Mouse (Mus musculus) layer of hippocampus, postnatal 25 days (tissue): ENCODE measurements around the gene Gm45717. TPM values are rescaled to one million over a fixed set of nuclear protein-coding genes. Genes with fewer than 3 reads are reported as not detected.
A peak's percentile ranks its signal among the peaks of the same experiment; 100 is the strongest.

Experiments used
- DNase-seq, 2 experiments: peaks; one replicate each; pipeline ENCODE4 v3.0.0; 2022; ENCODE audit warnings: mixed read lengths in 2 of 2, low spot score in 1 of 2; ENCODE audit errors: extremely low spot score in 1 of 2
- total RNA-seq, 2 experiments: library from RNA; stranded (reverse); gene quantifications; 2 replicates each; pipeline ENCODE4 v1.2.3; 2021

Gm45717 gene
- total RNA-seq, 2 experiments from 2014 or later: not detected

DNA sequence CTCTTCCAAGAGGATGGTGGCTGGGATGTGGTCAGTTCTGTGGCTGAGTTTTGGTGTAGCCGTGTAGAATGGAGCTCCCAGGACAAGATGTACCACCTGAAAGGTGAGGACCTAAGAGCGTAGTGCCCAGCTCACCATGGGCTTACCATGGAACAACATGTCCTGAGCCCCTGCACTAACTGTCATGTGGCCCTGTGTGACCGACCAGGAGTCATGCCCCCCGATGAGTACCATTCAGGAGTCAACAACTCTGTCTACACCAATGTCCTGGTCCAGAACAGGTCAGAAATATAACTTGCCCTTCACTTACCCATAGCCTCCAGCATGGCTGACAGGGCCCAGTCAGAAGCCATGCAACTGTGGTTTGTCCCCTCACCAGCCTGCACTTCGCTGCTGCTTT lies 10.5 kb downstream of the Gm45717 start:
- DNase-seq: no peak

GRCm38 (mm10) chr7:140944236-140944635 lies 11.5 kb downstream of the Gm45717 start:
- no peak for DNase-seq

DNA sequence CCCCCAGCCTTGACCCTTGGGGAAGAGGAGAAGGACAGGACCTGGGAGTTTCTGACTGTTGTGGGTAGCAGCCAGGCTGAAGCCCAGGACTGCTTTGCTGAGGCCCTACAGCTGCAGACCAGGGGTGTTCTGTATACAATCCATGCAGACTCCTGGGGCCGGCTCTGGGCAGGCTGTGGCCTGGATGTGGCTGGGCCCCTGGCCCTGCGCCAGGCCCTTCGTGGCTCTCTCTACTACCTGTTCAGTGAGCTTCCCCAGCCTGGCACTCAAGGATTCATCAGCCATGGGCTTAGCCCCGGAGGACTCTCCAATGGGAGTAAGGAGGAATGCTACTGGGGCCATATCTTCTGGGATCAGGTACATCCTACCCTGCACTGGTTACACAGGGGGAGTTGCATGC lies 12.4 kb downstream of the Gm45717 start:
- DNase-seq: no peak

- no peak for DNase-seq
Measured at GRCm38 (mm10) chr7:140942811-140943210, 12.9 kb downstream of the Gm45717 start.

GRCm38 (mm10) chr7:140942341-140942740 lies 13.4 kb downstream of the Gm45717 start:
- DNase-seq: no peak

DNA sequence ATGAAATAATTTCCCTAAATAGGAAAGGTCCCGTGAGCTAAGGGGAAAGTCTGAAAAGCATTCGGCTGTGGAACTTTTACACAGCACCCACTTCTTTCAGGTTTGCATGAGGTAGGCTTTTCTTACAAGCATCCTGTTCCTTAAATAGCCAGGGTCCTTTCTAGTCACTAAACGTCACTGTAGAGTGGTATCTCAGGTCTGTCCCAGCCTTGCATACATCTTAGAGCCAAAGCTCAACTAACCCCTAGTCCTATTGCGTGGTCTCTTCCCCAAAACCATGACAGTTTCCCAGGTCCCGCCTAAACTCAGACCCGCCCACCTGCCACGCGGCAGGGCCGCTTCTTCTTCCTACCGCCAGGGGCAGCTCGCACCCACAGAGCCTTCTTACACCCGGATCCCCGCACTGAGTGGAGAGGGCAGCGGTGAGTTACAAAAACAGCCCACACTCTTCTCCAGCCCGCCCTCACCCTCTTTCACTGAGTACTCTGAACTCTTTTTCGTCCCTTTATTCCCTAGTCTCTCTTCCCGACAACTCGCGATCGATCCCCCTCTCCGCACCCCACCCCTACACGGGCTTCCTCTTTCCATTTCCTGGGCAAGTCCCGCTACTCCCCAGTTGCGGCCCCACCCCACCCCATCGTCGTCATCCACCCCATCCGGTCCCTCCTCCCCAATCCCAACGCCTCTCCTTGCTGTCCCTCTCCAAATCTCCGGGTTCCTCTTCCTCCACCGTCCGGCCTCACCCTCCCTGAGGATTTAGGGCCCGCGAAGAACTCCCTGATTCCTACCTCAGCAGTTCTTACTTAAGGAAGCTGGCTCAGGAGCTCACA lies 14.3 kb downstream of the Gm45717 start, which contains the start of gene Pgghg:
TSS of gene Pgghg (plus strand) at position 170 of the 830 bp plus-strand sequence.
- DNase-seq: peak; percentile 38 to 52

- DNase-seq: no peak
Measured at GRCm38 (mm10) chr7:140939669-140940171, 16.0 kb downstream of the Gm45717 start.

GRCm38 (mm10) chr7:140938896-140939295 lies 16.8 kb downstream of the Gm45717 start:
- no peak for DNase-seq

DNA sequence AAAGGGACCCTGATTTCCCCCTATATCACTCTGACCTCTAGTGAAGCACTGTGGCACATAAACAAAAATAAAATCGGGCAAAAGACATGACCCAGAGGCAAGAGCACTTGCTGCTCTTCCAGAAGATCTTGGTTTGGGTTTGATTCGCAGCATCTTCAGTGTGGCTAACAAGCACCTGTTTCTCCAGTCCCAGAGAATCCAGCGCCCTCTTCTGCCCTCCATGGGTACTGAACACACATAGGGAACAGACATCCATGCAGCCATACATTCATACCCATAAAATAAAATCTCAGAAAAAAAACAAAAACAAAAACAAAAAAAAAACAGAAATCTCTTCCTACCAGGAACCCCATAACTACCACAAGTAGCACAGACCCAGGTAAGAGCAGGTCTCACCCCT lies 17.3 kb downstream of the Gm45717 start:
- no peak for DNase-seq

DNA sequence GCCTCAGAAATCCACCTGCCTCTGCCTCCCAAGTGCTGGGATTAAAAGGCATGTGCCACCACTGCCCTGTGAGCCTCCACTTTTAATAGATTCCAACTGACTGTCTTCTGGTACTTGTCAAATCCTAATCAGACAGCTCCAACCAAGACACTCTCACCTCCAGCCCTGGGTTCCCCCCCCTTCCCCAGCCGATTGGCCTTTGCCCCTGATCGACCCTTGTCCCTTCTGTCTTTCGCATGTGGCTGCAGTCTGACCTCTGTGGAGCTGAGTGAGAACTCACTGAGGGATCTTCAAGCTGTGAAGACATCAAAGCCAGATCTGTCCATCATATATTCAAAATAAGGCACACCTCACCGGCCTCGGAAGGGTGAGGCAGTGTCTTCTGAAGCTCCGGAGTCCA lies 28.6 kb downstream of the Gm45717 start:
- no peak for DNase-seq

GRCm38 (mm10) chr7:140923070-140923775 lies 32.5 kb downstream of the Gm45717 start:
- no peak for DNase-seq

DNA sequence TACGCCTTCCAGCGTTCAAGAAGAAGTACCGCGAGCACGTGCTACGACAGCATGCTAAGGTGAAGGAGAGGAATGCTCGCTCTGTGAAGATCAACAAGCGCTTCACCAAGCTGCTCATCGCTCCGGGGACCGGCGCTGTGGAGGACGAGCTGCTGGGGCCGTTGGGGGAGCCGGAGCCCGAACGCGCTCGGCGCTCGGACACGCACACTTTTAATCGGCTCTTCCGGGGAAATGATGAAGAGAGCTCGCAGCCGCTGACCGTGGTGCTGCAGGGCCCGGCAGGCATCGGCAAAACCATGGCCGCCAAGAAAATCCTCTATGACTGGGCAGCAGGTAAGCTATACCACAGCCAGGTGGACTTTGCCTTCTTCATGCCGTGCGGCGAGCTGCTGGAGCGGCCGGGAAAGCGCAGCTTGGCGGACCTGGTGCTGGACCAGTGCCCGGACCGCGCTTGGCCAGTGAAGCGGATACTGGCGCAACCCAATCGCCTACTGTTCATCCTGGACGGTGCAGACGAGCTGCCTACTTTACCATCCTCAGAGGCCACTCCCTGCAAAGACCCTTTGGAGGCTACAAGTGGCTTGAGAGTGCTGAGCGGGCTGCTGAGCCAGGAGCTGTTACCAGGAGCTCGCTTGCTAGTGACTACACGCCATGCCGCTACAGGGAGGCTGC lies 33.2 kb downstream of the Gm45717 start:
- peak in 1 of 2 experiments; percentile 44 for DNase-seq

- no peak for DNase-seq
Measured at GRCm38 (mm10) chr7:140921225-140921975, 34.3 kb downstream of the Gm45717 start.

- DNase-seq: no peak
Measured at GRCm38 (mm10) chr7:140920418-140921029, 35.2 kb downstream of the Gm45717 start, which contains the start of gene Nlrp6. Gene Nlrp6, plus strand, starts transcription at chr7:140920902.

GRCm38 (mm10) chr7:140919911-140920310 lies 35.8 kb downstream of the Gm45717 start:
- DNase-seq: no peak

DNA sequence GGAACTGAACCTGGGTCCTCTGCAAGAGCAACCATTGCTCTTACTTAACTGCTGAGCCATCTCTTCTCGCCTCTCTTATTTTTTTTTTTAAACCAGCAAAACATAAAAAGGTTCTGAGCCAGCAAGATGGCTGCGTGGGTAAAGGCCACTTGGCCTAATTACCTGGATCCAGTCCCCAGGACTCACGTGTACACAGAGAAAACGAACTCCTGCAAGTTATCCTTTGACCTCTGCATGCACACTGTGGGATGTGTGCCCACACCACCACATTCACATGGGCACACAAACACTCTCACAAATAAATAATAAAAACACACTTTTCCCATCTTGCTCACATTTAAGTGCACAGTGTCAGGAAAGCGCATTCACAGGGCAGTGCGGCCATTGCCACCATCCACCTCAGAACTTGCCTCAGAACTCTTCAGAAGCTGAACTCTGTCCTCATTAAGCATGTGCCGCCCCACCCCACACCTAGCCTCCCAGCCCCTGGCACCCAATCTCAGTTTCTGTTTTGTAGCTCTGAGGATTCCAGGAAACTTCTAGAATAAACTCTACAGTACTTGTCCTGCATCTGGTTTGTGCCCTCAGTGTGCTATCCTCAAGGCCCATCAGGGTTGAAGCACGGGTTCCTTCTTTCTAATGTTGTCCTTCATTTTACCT lies 41.6 kb downstream of the Gm45717 start:
- DNase-seq: no peak

DNA sequence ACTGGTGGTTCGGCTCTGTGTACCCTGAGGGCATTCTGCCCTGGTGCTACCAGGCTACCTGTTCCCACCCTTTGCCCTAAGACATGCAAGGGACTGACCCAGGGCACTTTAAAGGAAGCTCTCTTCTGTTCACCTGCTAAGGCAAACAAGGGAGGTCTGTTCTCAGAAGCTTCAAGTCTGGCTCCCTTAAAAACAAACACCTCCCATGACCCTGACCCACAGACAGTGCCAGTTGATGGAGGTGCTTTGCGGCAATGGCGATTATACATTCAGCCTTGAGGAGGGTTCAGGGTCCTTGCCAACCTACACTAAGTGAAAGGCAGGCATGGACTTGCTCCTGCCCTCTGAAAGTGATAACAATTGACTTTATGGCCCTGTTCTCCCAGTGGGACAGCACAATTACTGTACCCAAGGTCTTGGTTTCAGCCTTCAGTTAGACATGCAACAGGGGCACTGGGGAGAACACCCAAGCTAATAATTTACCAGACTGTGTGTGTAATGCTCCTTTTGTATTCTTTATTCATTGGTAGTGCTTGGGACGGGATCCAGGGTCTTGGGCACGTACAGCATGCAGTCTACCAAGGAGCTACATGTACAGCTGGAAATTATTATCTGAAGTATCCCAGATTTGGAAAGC lies 42.8 kb downstream of the Gm45717 start:
- no peak for DNase-seq

DNA sequence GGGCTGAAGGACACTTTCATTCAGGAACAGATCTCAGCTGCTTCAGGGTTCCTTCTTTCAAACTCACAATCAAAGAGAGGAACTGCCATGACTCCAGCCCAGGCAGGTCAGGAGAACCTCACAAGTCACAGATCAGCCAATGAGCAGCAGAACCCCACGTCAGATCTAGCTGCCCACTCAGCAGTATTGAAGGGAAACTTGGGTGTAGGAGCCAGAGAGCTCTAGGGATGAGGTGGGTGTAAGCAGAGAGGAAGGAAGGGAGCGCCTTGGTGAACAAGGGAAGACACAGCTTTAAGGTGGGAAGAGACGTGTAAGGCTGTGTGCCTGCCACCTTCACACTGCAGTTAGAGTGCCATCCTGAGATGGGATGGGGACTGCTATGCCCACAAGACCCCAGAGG lies 43.4 kb downstream of the Gm45717 start:
- no peak for DNase-seq

- peak; percentile 49 to 78 for DNase-seq
Measured at GRCm38 (mm10) chr7:140908634-140909107, 47.1 kb downstream of the Gm45717 start.
